Mouse (Mus musculus): ENCODE data around the gene Nptx1. TPM values are rescaled to one million over a fixed set of nuclear protein-coding genes. Genes with fewer than 3 reads are reported as not detected.

Gene Nptx1
- total RNA-seq, 2 experiments from 2014 or later: 0.29 to 0.55 TPM

GRCm38 (mm10) chr11:119500011-119500410 lies 47.5 kb downstream of the Nptx1 start:
- no peak for DNase-seq
- intact Hi-C loops (cut with DNase I): loop anchor here (5.0 kb wide), 2 partner anchors 332 to 492 kb away; no protein-coding TSS in a partner anchor

GRCm38 (mm10) chr11:119499297-119499696 lies 48.3 kb downstream of the Nptx1 start:
- intact Hi-C loops (cut with DNase I): no loop called here
- no peak for DNase-seq

GRCm38 (mm10) chr11:119497451-119497850 lies 50.1 kb downstream of the Nptx1 start:
- intact Hi-C loops (cut with DNase I): no loop called here
- DNase-seq: no peak

DNA sequence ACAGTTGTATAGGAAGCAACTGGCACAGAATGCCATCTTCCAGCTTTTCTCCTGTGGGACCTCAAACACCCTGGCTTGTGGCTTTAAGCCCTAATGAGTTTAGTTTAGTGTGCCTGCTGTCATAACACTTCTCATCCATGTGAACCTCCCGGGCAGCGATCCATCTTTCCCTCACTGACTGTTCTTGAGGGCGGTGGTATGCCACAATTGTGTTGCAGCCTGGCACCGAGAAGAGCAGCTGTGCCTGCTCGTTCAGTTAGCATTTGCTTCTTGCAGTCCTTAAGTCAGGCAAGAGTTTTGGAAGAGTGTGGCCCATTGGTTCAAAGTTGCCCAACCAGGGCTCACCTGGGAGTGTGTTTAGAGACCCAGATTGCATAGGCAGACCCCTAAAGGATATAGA lies 51.4 kb downstream of the Nptx1 start:
- DNase-seq: no peak
- intact Hi-C loops (cut with DNase I): no loop called here

- no peak for DNase-seq
- intact Hi-C loops (cut with DNase I): loop anchor here (5.0 kb wide), 1 partner anchor 151 kb away; no protein-coding TSS in a partner anchor
Measured at GRCm38 (mm10) chr11:119493516-119493915, 54.0 kb downstream of the Nptx1 start.

DNA sequence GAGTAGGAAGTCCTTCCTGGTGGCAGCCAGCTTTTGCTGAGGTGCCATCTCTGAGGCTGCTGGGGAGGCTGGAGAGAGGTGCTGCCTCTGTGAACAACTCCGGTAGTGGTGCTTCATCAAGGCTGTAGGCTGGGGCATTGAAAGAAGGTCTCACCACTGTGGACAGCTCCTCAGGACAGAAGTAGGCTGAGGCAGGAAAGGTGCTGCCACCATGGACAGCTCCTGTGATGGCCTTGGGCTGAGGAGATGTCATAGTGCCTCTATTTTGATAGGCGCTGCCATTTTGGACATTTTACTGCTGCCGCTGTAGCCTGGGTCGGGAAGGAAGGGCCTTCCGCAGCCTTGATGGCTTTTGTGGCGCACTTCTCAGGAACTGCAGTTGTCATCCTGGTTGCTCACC lies 54.7 kb downstream of the Nptx1 start:
- no peak for DNase-seq
- intact Hi-C loops (cut with DNase I): loop anchor here (5.0 kb wide), 1 partner anchor 151 kb away; no protein-coding TSS in a partner anchor

DNA sequence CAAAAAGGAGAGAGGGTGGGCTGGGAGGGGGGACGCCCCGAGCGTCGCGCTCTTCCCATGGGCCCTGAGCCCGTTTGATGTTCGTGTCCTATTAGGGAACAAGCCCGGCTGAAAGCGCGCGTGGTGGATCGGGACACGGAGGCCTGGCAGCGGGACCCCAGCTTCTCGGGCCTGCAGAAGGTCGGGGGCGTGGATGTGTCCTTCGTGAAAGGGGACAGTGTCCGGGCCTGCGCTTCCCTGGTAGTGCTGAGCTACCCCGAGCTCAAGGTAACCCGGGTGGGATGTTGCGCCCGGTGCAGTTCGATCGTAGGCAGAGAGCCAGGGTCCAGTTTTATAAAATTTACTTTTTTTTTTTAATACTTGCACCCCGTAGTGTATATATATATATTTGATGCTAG lies 55.9 kb downstream of the Nptx1 start:
- intact Hi-C loops (cut with DNase I): loop anchor here (5.0 kb wide), 1 partner anchor 149 kb away; no protein-coding TSS in a partner anchor
- DNase-seq: no peak

DNA sequence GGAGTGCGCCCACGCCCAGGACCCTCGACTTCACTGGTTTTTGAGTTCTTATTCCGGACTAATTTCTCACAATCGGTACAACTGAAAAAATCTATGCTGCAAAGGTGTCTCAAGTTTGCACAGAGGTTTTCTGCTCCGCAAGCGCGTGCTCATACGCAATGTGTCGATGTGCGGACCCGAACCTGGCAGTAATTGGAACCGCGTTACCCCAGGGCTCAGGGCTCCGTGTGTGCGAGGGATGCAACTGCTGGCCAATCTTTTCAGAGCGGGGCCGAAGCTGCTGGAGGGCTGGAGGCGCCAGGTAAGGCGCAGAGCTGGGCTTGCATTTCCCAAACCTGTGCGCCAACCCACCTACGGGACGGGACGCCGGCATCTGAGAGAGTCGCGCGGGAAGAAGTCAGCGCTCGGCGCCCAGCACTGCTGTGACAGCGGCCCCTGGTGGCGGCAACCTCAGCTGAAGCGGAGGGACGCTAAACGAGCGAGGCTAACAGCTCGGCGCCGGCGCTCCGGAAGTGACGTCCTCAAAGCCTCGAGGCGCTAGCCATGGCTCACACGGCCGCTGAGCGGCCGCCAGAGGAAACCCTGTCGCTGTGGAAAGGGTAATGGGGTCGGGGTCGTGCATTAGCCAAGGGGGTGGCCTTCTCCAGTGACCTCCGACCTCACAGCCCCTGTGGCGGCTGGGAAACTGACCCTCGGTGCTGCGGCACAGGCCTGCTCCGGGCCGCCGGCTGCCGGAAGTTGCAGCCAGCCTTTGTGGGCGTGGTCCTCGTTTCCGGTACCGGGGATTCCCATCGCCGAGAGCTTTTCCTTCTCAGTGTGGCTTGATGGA lies 56.5 kb downstream of the Nptx1 start, which contains the start of gene Endov:
Gene Endov (plus strand): TSS at position 487 of the 829 bp plus-strand sequence.
- intact Hi-C loops (cut with DNase I): loop anchor here (5.0 kb wide), 1 partner anchor 149 kb away; no protein-coding TSS in a partner anchor
- peak; percentile 99 to 100 for DNase-seq

Other genes with a start within 250 kb of the Nptx1 start
- gene Eif4a3, start 247.7 kb downstream of the Nptx1 start, total RNA-seq (2021): 10 to 100 TPM; 64.9 to 74.5 TPM
- gene Card14, start 240.0 kb downstream of the Nptx1 start, total RNA-seq (2021): under 1 TPM; 0.14 to 0.15 TPM
- 1 to 10 TPM; 4.6 to 6.2 TPM for gene Sgsh, start 192.2 kb downstream of the Nptx1 start, total RNA-seq (2021)
- 1 to 10 TPM; 3.1 to 5.0 TPM for gene Slc26a11, start 192.2 kb downstream of the Nptx1 start, total RNA-seq (2021)
- gene Rnf213, start 154.7 kb downstream of the Nptx1 start, total RNA-seq (2021): 10 to 100 TPM; 15.4 to 16.8 TPM
- gene Endov, start 56.4 kb downstream of the Nptx1 start, total RNA-seq (2021): 10 to 100 TPM; 11.0 TPM
- 10 to 100 TPM; 34.4 to 34.8 TPM for gene Rptor, start 55.2 kb upstream of the Nptx1 start, total RNA-seq (2021)

Data from heart, postnatal 14 days (tissue).